Mouse (Mus musculus) cerebellum, postnatal 10 days (tissue): ENCODE results near the gene Srarp.

ENCODE experiments used
- DNase-seq, 2 experiments: peaks; one replicate each; pipeline ENCODE4 v3.0.0; 2021; ENCODE audit warnings: mixed read lengths in 2 of 2

The Srarp gene

GRCm38 (mm10) chr4:141387093-141387784 is 48.7 kb downstream of the Srarp start:
- DNase-seq: peak; percentile 87 to 88

GRCm38 (mm10) chr4:141386150-141386549 is 49.8 kb downstream of the Srarp start:
- DNase-seq: no peak

- peak; percentile 77 to 87 for DNase-seq
Measured at GRCm38 (mm10) chr4:141385275-141385674, 50.6 kb downstream of the Srarp start.
